Mouse (Mus musculus): ENCODE results near the gene Cd70.
A peak's percentile ranks its signal among the peaks of the same experiment; 100 is the strongest.

Cd70 gene

DNA sequence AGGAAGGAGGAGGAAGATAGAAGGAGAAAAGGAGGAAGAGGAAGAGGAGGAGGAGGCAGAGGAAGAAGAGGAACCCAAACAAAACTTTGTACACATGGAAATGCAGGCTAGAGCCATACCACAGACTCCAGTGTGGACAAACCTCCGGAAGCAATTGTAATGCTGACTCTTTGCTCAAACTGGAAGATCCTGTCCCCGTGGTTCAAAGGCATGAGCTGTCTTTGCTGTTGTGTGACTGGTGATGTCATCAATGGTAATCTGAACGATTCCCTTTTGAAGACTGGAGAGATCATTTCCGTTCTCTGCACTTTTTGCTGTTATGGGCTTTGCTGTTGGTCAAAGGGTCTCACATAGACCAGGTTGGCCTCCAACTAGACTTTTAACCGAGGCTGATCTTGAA is 51.3 kb downstream of the Cd70 start:
- DNase-seq (ENCODE audit: low spot score in 2 of 2) = no peak

DNA sequence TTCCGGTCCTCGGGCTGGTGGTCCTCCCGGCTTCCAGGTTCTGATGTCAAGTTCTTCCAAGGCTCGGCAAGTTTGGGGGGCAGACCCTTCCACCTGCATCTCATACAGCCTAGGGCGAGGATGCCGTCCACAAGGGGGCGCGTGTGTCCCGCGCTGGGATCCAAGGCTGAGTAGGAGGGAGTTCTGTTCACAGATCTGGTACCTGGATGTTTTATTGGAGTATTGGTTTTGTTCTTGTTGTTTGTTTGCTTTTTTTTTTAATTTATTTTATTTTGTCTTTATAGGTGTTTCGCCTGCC is 53.0 kb downstream of the Cd70 start:
- peak in 1 of 2 experiments; percentile 87 for DNase-seq (ENCODE audit: low spot score in 2 of 2)

All from left cerebral cortex, adult 9 months (tissue).